Mouse (Mus musculus): ENCODE results near the gene Sds.

The Sds gene

GRCm38 (mm10) chr5:120512911-120513555, 36.7 kb downstream of the Sds start:
- no peak for DNase-seq (ENCODE audit: low read depth in 2 of 2, low spot score in 2 of 2)

- no peak for DNase-seq (ENCODE audit: low read depth in 2 of 2, low spot score in 2 of 2)
These were observed 37.8 kb downstream of the Sds start for GRCm38 (mm10) chr5:120514031-120514677.

GRCm38 (mm10) chr5:120514754-120515153, 38.4 kb downstream of the Sds start:
- DNase-seq (ENCODE audit: low read depth in 2 of 2, low spot score in 2 of 2) = no peak

- no peak for DNase-seq (ENCODE audit: low read depth in 2 of 2, low spot score in 2 of 2)
These were observed 39.1 kb downstream of the Sds start for GRCm38 (mm10) chr5:120515451-120515850.

- DNase-seq (ENCODE audit: low read depth in 2 of 2, low spot score in 2 of 2) = no peak
These were observed 40.1 kb downstream of the Sds start for GRCm38 (mm10) chr5:120516221-120516984.

GRCm38 (mm10) chr5:120517552-120517951, 41.2 kb downstream of the Sds start:
- no peak for DNase-seq (ENCODE audit: low read depth in 2 of 2, low spot score in 2 of 2)

GRCm38 (mm10) chr5:120522649-120523048, 46.3 kb downstream of the Sds start:
- peak in 1 of 2 experiments; percentile 46 for DNase-seq (ENCODE audit: low read depth in 2 of 2, low spot score in 2 of 2)

GRCm38 (mm10) chr5:120524736-120525135, 48.4 kb downstream of the Sds start:
- DNase-seq (ENCODE audit: low read depth in 2 of 2, low spot score in 2 of 2) = no peak

- no peak for DNase-seq (ENCODE audit: low read depth in 2 of 2, low spot score in 2 of 2)
These were observed 49.4 kb downstream of the Sds start for GRCm38 (mm10) chr5:120525737-120526136.

GRCm38 (mm10) chr5:120526311-120526710, 50.0 kb downstream of the Sds start:
- no peak for DNase-seq (ENCODE audit: low read depth in 2 of 2, low spot score in 2 of 2)

- DNase-seq (ENCODE audit: low read depth in 2 of 2, low spot score in 2 of 2) = no peak
These were observed 51.1 kb downstream of the Sds start for GRCm38 (mm10) chr5:120527296-120527964.

GRCm38 (mm10) chr5:120531631-120532030, 55.3 kb downstream of the Sds start:
- no peak for DNase-seq (ENCODE audit: low read depth in 2 of 2, low spot score in 2 of 2)
